Mouse (Mus musculus) testis, adult 2 months (tissue): ENCODE results near the gene Plscr4.

Source experiments
- CTCF ChIP-seq: fragments of 200-500 bp; IDR thresholded peaks from 2 replicates; pipeline ENCODE4 v1.5.1; 2012; ENCODE audit warnings: low read depth, mild to moderate bottlenecking, inconsistent platforms, low read length, moderate library complexity; ENCODE audit not compliant: control insufficient read depth, insufficient read depth, insufficient replicate concordance
- POLR2A ChIP-seq: fragments of 200-500 bp; IDR thresholded peaks from 2 replicates; pipeline ENCODE4 v1.6.1; 2012; ENCODE audit warnings: low read depth, mild to moderate bottlenecking, inconsistent platforms, low read length, moderate library complexity; ENCODE audit not compliant: control insufficient read depth

DNA sequence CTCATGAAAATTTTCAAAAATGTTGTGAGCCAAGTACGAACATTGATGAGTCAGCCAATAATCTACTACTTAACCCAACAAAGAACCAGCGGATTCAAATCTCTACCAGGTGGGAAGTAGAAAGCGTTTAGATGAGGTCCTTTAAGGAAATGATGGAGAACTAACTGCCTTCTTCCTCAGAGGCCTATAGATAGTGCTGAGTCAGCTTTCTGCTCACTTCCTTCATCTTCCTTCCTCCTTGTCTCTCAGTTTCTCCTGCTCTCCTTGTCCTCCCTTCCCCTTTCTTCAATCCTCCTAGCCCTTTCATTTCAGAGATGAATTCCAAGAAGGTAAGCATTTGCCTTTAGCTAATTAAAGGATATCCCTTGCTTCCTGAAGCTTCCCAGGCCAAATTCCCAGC lies 46.9 kb upstream of the Plscr4 start:
- TF ChIP-seq POLR2A (no peak), CTCF (no peak)
